Mouse (Mus musculus): ENCODE measurements around the gene Lman2l.
A peak's percentile ranks its signal among the peaks of the same experiment; 100 is the strongest.

The Lman2l gene

GRCm38 (mm10) chr1:36444471-36445464 lies at the start of gene Lman2l:
Gene Lman2l (minus strand): TSS chr1:36445271.
- peak; percentile 78 for DNase-seq (ENCODE audit: low spot score)

- DNase-seq (ENCODE audit: low spot score): no peak
These were observed 48.2 kb upstream of the Lman2l start for GRCm38 (mm10) chr1:36493299-36493698.

GRCm38 (mm10) chr1:36492416-36493139 lies 47.5 kb upstream of the Lman2l start:
- DNase-seq (ENCODE audit: low spot score): no peak

GRCm38 (mm10) chr1:36489661-36490060 lies 44.6 kb upstream of the Lman2l start:
- DNase-seq (ENCODE audit: low spot score): no peak

GRCm38 (mm10) chr1:36487111-36487510 lies 42.0 kb upstream of the Lman2l start:
- no peak for DNase-seq (ENCODE audit: low spot score)

- DNase-seq (ENCODE audit: low spot score): no peak
These were observed 40.0 kb upstream of the Lman2l start for GRCm38 (mm10) chr1:36485080-36485479.

- no peak for DNase-seq (ENCODE audit: low spot score)
These were observed 38.8 kb upstream of the Lman2l start for GRCm38 (mm10) chr1:36483825-36484224.

GRCm38 (mm10) chr1:36479903-36480899 lies 35.1 kb upstream of the Lman2l start:
- no peak for DNase-seq (ENCODE audit: low spot score)

- no peak for DNase-seq (ENCODE audit: low spot score)
These were observed 33.3 kb upstream of the Lman2l start for GRCm38 (mm10) chr1:36478343-36478795.

- DNase-seq (ENCODE audit: low spot score): no peak
These were observed 31.4 kb upstream of the Lman2l start for GRCm38 (mm10) chr1:36476426-36476825.

- no peak for DNase-seq (ENCODE audit: low spot score)
These were observed 30.5 kb upstream of the Lman2l start for GRCm38 (mm10) chr1:36475480-36476110.

- no peak for DNase-seq (ENCODE audit: low spot score)
These were observed 29.6 kb upstream of the Lman2l start for GRCm38 (mm10) chr1:36474646-36475045.

GRCm38 (mm10) chr1:36473211-36473780 lies 28.2 kb upstream of the Lman2l start:
- no peak for DNase-seq (ENCODE audit: low spot score)

- DNase-seq (ENCODE audit: low spot score): no peak
These were observed 27.0 kb upstream of the Lman2l start for GRCm38 (mm10) chr1:36472106-36472440.

GRCm38 (mm10) chr1:36471181-36472105 lies 26.4 kb upstream of the Lman2l start, which contains the start of gene Cnnm4:
Gene Cnnm4 (plus strand): TSS chr1:36471620.
- DNase-seq (ENCODE audit: low spot score): peak; percentile 60

- DNase-seq (ENCODE audit: low spot score): no peak
These were observed 24.9 kb upstream of the Lman2l start for GRCm38 (mm10) chr1:36469811-36470444.

GRCm38 (mm10) chr1:36467446-36467845 lies 22.4 kb upstream of the Lman2l start:
- DNase-seq (ENCODE audit: low spot score): no peak

- no peak for DNase-seq (ENCODE audit: low spot score)
These were observed 20.6 kb upstream of the Lman2l start for GRCm38 (mm10) chr1:36465641-36466160.

- DNase-seq (ENCODE audit: low spot score): no peak
These were observed 16.8 kb upstream of the Lman2l start for GRCm38 (mm10) chr1:36461829-36462228.

Data from urinary bladder, postnatal 10 days (tissue).